Mouse (Mus musculus): ENCODE measurements around the gene Tor1aip2. TPM values are rescaled to one million over a fixed set of nuclear protein-coding genes. Genes with fewer than 3 reads are reported as not detected.

The Tor1aip2 gene
- polyA plus RNA-seq, 1 experiment = 57.7 TPM

GRCm38 (mm10) chr1:156043027-156043426, 7.8 kb downstream of the Tor1aip2 start:
- 13% methylated on average over 4 of the region's 4 CpGs for whole genome bisulfite sequencing
- TF ChIP-seq CTCF (IDR thresholded peaks at IDR 0.05; ENCODE audit: borderline replicate concordance, insufficient read depth, low read depth, low read length) = peak; percentile 59; the same call in 1 of the 2 replicates
- TF ChIP-seq POLR2A (IDR thresholded peaks at IDR 0.05; ENCODE audit: borderline replicate concordance, insufficient read depth, low read length) = no peak
- DNase-seq = peak; percentile 49 to 50
- Histone ChIP-seq H3K4me3 (replicated peaks; ENCODE audit: insufficient read depth, low read depth, low read length) (no peak overlapping the region), H3K27ac (ENCODE audit: insufficient read depth, low read length) (no peak overlapping the region), H3K27me3 (ENCODE audit: control insufficient read depth, insufficient read depth, low read length) (no peaks in the 10 kb centered on the region), H3K4me1 (ENCODE audit: control insufficient read depth, insufficient read depth, low read length) (peaks cover 12% of the 10 kb centered on the region)

- H3K4me3 ChIP-seq (replicated peaks; ENCODE audit: insufficient read depth, low read depth, low read length) = no peak overlapping the region
- H3K27ac ChIP-seq (ENCODE audit: insufficient read depth, low read length) = no peak overlapping the region
- H3K4me1 ChIP-seq (ENCODE audit: control insufficient read depth, insufficient read depth, low read length) = peaks cover 12% of the 10 kb centered on the region
- H3K27me3 ChIP-seq (ENCODE audit: control insufficient read depth, insufficient read depth, low read length) = no peaks in the 10 kb centered on the region
- 82% methylated on average over 5 of the region's 5 CpGs for WGBS
- no peak for TF ChIP-seq CTCF (IDR thresholded peaks at IDR 0.05; ENCODE audit: borderline replicate concordance, insufficient read depth, low read depth, low read length)
- no peak for TF ChIP-seq POLR2A (IDR thresholded peaks at IDR 0.05; ENCODE audit: borderline replicate concordance, insufficient read depth, low read length)
- DNase-seq = no peak
Observed at GRCm38 (mm10) chr1:156044211-156044611, 9.0 kb downstream of the Tor1aip2 start.

- TF ChIP-seq CTCF (IDR thresholded peaks at IDR 0.05; ENCODE audit: borderline replicate concordance, insufficient read depth, low read depth, low read length) (no peak), POLR2A (IDR thresholded peaks at IDR 0.05; ENCODE audit: borderline replicate concordance, insufficient read depth, low read length) (no peak)
- peak; percentile 37 to 67 for DNase-seq
- no peak overlapping the region for H3K27ac ChIP-seq (ENCODE audit: insufficient read depth, low read length)
- 17% methylated on average over 3 of the region's 3 CpGs for WGBS
- H3K4me1 ChIP-seq (ENCODE audit: control insufficient read depth, insufficient read depth, low read length) = peaks cover 12% of the 10 kb centered on the region
- no peak overlapping the region for H3K4me3 ChIP-seq (replicated peaks; ENCODE audit: insufficient read depth, low read depth, low read length)
- H3K27me3 ChIP-seq (ENCODE audit: control insufficient read depth, insufficient read depth, low read length) = no peaks in the 10 kb centered on the region
Observed at GRCm38 (mm10) chr1:156046688-156047087, 11.5 kb downstream of the Tor1aip2 start.

- Histone ChIP-seq H3K27ac (ENCODE audit: insufficient read depth, low read length) (no peak overlapping the region), H3K4me3 (replicated peaks; ENCODE audit: insufficient read depth, low read depth, low read length) (no peak overlapping the region), H3K27me3 (ENCODE audit: control insufficient read depth, insufficient read depth, low read length) (no peaks in the 10 kb centered on the region), H3K4me1 (ENCODE audit: control insufficient read depth, insufficient read depth, low read length) (no peaks in the 10 kb centered on the region)
- DNase-seq = no peak
- WGBS = 82% methylated on average over 2 of the region's 2 CpGs
- TF ChIP-seq CTCF (IDR thresholded peaks at IDR 0.05; ENCODE audit: borderline replicate concordance, insufficient read depth, low read depth, low read length) (no peak), POLR2A (IDR thresholded peaks at IDR 0.05; ENCODE audit: borderline replicate concordance, insufficient read depth, low read length) (no peak)
Observed at GRCm38 (mm10) chr1:156058207-156058606, 23.0 kb downstream of the Tor1aip2 start.

GRCm38 (mm10) chr1:156062193-156062592, 27.0 kb downstream of the Tor1aip2 start:
- WGBS = 93% methylated on average over 4 of the region's 4 CpGs

GRCm38 (mm10) chr1:156066133-156066532, 30.9 kb downstream of the Tor1aip2 start:
- Histone ChIP-seq H3K4me1 (ENCODE audit: control insufficient read depth, insufficient read depth, low read length) (no peaks in the 10 kb centered on the region), H3K27me3 (ENCODE audit: control insufficient read depth, insufficient read depth, low read length) (no peaks in the 10 kb centered on the region), H3K27ac (ENCODE audit: insufficient read depth, low read length) (no peak overlapping the region), H3K4me3 (replicated peaks; ENCODE audit: insufficient read depth, low read depth, low read length) (no peak overlapping the region)
- TF ChIP-seq CTCF (IDR thresholded peaks at IDR 0.05; ENCODE audit: borderline replicate concordance, insufficient read depth, low read depth, low read length) (no peak), POLR2A (IDR thresholded peaks at IDR 0.05; ENCODE audit: borderline replicate concordance, insufficient read depth, low read length) (no peak)
- 66% methylated on average over 3 of the region's 3 CpGs for WGBS
- DNase-seq = no peak

More at GRCm38 (mm10) chr1:156062193-156062592, 27.0 kb downstream of the Tor1aip2 start:
- DNase-seq = no peak
- Histone ChIP-seq H3K4me3 (replicated peaks; ENCODE audit: insufficient read depth, low read depth, low read length) (no peak overlapping the region), H3K27ac (ENCODE audit: insufficient read depth, low read length) (no peak overlapping the region), H3K27me3 (ENCODE audit: control insufficient read depth, insufficient read depth, low read length) (no peaks in the 10 kb centered on the region), H3K4me1 (ENCODE audit: control insufficient read depth, insufficient read depth, low read length) (no peaks in the 10 kb centered on the region)
- no peak for TF ChIP-seq POLR2A (IDR thresholded peaks at IDR 0.05; ENCODE audit: borderline replicate concordance, insufficient read depth, low read length)

- WGBS = 90% methylated on average over 14 of the region's 14 CpGs
- H3K27ac ChIP-seq (ENCODE audit: insufficient read depth, low read length) = no peak overlapping the region
- H3K4me3 ChIP-seq (replicated peaks; ENCODE audit: insufficient read depth, low read depth, low read length) = no peak overlapping the region
- H3K27me3 ChIP-seq (ENCODE audit: control insufficient read depth, insufficient read depth, low read length) = no peaks in the 10 kb centered on the region
- H3K4me1 ChIP-seq (ENCODE audit: control insufficient read depth, insufficient read depth, low read length) = no peaks in the 10 kb centered on the region
- TF ChIP-seq CTCF (IDR thresholded peaks at IDR 0.05; ENCODE audit: borderline replicate concordance, insufficient read depth, low read depth, low read length) = no peak
- no peak for TF ChIP-seq POLR2A (IDR thresholded peaks at IDR 0.05; ENCODE audit: borderline replicate concordance, insufficient read depth, low read length)
- no peak for DNase-seq
Observed at GRCm38 (mm10) chr1:156070106-156070505, 34.9 kb downstream of the Tor1aip2 start.

- WGBS = 64% methylated on average over 15 of the region's 15 CpGs
- no peaks in the 10 kb centered on the region for H3K27me3 ChIP-seq (ENCODE audit: control insufficient read depth, insufficient read depth, low read length)
- no peak overlapping the region for H3K4me3 ChIP-seq (replicated peaks; ENCODE audit: insufficient read depth, low read depth, low read length)
- no peaks in the 10 kb centered on the region; the same call in 1 of the 2 replicates for H3K4me1 ChIP-seq (ENCODE audit: control insufficient read depth, insufficient read depth, low read length)
- H3K27ac ChIP-seq (ENCODE audit: insufficient read depth, low read length) = no peak overlapping the region
- no peak for DNase-seq
- TF ChIP-seq POLR2A (IDR thresholded peaks at IDR 0.05; ENCODE audit: borderline replicate concordance, insufficient read depth, low read length) (no peak), CTCF (IDR thresholded peaks at IDR 0.05; ENCODE audit: borderline replicate concordance, insufficient read depth, low read depth, low read length) (no peak)
Observed at GRCm38 (mm10) chr1:156073169-156073821, 38.1 kb downstream of the Tor1aip2 start.

Data from cerebellum, adult 2 months (tissue).